Mouse (Mus musculus): ENCODE data around the gene Sh3d21.

The Sh3d21 gene

GRCm38 (mm10) chr4:126111153-126111549 lies 52.1 kb downstream of the Sh3d21 start:
- DNase-seq (ENCODE audit: extremely low spot score, low read depth, low spot score): no peak

DNA sequence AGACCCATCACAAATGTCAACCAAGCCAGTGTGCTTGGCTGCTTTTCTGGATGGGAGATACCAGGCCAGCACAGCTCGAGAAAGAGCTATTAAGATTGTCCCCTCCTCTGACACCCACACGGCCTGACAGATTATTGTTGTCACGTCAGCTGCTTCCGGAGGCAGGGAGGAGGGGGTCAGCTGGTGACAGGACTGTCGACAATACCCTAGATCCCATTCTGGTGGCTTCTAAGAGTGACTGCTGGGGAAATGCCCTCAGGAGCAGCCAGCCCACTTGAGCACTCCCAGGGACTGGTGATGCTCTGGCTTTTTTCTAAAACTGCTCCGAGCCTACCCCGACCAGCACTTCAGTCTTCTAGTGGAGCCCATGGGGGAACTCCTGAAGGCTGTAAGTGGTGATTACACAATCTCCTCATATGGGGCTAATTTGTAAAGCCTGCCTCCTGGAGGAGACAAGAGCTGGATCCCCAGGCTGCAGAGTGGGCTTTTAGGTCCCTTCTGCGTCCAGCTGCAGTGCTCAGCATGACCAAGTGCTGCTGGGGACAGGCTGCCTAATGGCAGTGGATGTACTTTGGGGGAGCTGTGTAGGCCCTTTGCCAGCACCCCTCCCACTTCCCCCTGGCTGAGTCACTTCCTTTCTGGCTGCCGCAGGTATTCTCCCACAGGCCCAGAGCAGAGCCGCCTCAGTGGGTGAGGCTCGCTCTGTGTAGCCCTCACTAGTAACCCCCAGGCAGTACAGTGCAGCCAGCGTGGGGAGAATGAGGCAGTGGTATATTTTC lies 52.7 kb downstream of the Sh3d21 start:
- no peak for DNase-seq (ENCODE audit: extremely low spot score, low read depth, low spot score)

DNA sequence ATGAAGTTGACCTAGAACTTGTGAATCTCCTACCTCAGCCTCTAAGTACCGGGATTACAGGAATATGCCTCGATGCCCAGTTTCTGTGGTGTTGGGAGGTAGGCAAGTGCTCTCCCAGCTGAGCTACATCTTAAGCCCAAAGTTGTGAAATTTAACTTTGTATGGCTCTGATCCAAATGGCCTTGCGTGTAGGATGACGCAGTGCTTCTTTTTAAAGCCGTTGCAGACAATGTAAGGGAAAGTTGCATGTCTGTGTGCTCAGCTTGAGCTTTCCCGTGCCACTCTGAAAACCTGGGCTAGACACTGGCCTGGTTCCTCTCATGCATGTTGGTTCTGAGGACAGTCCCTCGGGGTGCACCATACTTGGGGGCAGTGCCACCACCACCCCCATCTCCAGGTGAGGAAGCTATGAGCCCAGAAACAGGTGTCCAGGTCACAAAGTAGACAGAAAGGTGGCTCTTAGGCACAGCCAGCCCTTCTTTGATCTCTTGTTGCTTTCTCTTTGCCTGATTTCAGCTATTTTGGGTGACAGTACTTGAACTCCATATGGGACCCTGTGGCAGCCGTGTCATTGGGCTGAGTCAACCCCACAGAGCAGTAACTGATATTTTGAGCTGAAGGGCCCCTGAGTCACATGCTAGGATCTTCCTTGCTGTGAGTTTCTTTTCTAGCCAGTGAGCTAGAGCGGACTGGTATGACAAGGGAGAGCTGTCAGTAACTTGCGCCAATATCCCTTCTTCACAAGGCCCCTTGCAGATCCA lies 53.5 kb downstream of the Sh3d21 start:
- no peak for DNase-seq (ENCODE audit: extremely low spot score, low read depth, low spot score)

DNA sequence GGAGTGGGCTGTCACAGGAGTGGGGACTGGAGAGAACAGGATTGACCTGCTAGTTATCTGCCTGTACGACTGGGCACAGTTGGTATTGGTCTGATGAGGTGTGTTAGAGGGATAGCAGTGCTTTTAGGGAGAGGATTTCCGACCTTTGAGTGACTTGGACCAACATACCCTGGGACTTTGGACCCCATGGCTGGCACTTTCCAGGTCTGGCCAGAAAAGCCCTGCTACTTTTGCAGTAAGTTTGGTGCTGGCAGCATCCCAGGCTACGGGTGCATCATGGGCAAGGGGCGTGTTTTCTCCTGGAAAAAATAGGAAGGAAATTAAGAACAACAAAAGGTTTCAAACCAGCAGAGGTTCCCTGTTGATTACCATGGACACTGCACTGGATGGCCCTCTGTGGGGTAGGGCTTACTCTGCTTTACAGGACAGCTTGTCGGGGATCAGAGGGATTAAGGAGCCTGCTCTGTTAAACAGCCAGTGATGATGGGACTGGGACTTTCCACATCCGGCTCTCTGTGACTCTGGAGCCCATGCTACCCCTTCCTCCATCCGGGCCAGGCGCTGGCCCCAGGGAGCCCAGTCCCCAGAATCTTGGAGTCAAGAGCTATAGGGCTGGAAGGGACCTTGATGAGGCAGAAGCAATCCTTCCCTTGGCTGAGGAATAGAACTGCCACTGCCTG lies 55.1 kb downstream of the Sh3d21 start:
- DNase-seq (ENCODE audit: extremely low spot score, low read depth, low spot score): no peak

DNA sequence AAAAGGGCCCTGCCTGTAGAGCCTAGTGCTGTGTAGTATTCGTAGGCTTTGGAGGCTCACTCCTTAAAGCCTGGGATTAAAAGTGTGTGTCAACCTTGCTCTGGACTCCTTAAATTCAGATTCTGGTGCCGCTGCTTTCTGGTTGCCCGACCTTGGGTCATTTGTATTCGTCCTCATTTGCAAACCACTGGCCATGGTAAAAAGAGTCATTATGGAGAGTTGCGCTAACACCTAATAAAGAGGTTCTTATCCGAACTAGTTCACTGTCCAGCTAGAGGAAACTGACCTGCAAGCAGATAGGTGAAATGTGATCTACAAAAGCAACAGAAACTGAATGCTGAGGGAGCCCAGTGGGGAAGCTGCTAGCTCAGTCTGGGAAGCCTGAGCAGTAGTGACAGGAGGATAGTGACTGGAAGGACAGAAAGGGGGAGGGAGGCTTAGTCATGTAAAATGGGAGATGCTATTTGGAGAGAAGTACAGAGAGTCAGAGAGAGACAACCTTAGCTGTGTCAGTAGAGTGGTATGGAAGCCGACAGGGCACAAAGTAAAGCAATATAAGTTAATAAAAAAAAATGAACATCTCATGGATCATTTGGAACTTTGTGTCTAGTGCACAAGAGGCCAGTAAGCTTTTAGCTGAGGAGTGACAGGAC lies 58.0 kb downstream of the Sh3d21 start:
- no peak for DNase-seq (ENCODE audit: extremely low spot score, low read depth, low spot score)

DNA sequence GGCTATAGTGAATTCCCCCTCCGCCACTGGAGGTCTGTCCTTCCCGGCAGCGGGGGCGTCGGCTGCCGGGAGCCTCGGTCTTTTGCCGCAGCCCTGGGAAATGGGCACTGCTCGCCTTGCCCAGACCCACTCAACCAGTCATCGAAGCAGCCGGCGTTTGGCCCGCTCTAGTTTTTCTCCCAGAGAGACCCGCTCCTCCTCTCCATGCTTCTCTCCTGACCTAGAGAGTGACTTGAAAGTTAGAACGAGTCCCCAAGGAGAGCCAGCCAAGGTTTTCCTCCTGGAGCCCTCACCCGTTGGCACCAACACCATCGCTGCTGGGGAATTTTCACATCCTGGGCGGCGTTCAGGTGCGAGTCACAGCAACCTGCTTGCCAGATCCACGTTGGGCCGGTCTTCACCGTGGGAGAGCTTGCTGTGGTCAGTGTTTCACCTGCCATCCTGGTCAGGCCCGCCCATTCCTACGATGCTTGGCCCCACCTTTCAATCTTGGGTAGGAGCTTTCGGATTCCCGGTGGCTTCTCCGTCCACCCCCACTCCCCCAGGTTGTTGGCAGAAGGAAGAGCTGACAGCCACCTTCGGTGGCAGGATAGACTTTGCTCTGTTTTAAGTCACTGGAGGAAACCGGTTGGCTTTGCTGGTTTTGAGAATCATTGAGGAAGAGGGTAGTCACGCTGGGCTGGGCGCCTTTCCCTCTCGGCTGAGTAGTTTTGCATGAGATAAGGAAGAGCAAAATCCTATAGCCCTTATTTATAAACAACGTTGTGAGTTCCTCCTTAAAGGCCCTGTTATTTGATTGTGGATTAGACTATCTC lies 58.8 kb downstream of the Sh3d21 start:
- no peak for DNase-seq (ENCODE audit: extremely low spot score, low read depth, low spot score)

- peak; percentile 95 for DNase-seq (ENCODE audit: extremely low spot score, low read depth, low spot score)
These were observed 59.7 kb downstream of the Sh3d21 start, which contains the start of gene Stk40 for GRCm38 (mm10) chr4:126103590-126104068. Gene Stk40 (plus strand): TSS chr4:126103957.

DNA sequence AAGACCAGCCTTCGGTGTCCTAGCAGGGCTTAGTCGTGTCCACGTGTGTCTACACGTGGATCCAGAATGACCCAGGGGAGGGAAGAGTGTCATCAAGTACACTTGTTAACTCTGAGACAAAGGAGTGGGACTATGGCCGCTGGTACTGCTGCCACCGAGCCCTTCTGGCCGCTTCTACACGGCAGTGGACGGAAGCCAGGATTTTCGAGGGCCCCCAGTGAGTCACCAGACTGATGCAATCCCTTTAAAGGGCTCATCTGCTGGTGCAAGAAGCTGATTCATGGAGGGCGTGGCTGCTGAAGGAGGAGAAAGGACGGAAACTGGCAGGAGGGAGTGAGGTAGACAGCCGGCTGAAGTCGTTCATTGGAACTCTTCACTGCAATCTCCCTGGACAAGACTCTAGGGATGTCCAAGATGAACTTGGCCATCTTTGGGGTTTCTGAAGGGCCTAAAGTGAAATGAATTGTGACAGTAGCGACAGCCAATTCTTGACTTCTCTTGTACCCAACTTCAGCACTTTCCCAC lies 60.2 kb downstream of the Sh3d21 start:
- no peak for DNase-seq (ENCODE audit: extremely low spot score, low read depth, low spot score)

GRCm38 (mm10) chr4:126102061-126102841 lies 61.0 kb downstream of the Sh3d21 start:
- no peak for DNase-seq (ENCODE audit: extremely low spot score, low read depth, low spot score)

- DNase-seq (ENCODE audit: extremely low spot score, low read depth, low spot score): no peak
These were observed 62.5 kb downstream of the Sh3d21 start for GRCm38 (mm10) chr4:126100764-126101163.
